Mouse (Mus musculus): ENCODE data around the gene Vmn1r16.
"Not testable (repeated sequence)": the region's sequence is repeated elsewhere in the genome, so short reads cannot be mapped to it uniquely, and the experiment has no call there.

The Vmn1r16 gene

DNA sequence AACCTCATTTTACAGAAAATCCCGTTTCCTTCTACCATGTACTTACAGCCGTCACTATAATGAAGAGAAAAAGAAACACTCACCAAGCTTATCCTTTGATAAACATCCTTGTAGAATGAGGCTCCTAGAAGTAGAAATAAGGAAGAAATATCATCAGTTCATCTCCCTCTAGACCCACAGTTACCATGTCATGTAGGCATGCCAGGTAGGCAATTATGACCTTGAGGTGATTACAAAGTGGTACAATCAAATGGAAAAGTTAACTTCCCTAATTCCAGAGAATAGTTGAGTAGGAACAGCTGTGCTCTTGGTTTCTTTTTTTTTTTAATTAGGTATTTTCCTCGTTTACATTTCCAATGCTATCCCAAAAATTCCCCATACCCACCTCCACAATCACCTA, at the start of gene Vmn1r16:
TSS of gene Vmn1r16 (minus strand) at position 101 of the 400 bp plus-strand sequence.
- no peak for DNase-seq

GRCm38 (mm10) chr6:57367496-57367895, 38.2 kb upstream of the Vmn1r16 start:
- no peak for DNase-seq

DNA sequence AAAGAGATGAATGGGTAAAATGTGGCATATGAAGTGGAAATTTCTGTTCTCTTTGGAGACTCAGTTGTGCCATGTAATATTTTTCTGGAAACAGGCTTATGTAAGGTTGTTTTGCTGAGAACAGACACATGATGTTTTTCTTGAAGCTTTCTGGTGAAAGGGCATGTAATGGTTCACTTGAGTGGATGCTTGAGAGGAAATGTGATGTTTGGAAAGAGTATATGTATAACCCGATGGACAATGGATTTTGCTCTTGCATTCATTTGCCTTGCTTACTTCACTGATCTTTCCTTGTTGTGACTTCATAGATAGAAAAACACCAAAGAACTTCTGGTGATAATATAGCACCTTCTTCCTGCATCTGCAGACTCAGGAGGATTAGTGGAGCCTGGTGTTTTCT, 36.6 kb upstream of the Vmn1r16 start:
- DNase-seq = not testable (repeated sequence)

GRCm38 (mm10) chr6:57363627-57364026, 34.3 kb upstream of the Vmn1r16 start, which contains the start of gene Vmn1r17:
Vmn1r17 (minus strand) TSS chr6:57363727.
- DNase-seq = no peak

DNA sequence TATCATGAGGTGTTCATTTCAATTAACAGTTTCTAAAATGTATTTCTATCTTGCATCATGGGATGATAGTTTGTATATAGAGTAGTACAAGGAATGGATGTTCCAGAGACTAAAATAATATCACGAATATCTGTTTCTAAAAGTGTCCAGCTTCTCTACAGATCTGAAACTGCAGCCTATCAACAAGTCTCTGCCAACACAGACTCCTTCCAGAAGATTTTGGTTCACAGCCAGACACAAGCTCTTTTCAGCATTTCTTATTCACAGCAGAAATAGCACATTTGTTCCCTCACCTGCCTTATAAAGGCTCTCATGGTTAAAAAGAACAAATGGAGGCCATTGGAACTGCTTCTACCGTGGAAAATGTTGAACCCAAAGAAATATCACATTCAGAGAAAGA, 27.6 kb upstream of the Vmn1r16 start:
- DNase-seq = no peak

DNA sequence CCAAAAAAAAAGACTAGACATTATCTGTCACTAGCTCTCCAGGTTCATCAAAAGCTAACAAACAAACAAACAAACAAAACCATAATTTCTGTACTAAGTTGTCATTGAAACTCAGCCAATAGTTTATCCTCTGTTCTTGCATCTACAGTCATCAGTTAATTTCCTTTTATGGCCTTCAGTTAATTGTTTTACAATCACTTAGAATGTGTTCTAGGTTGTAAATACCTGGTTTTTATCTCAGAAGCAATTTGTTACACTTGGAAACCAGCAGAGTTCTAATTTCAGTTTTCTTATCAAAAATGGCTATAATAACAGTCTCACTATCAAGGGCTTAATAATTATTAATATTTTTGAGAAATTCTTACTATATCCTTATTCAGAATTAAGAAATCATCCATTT, 3.1 kb downstream of the Vmn1r16 start:
- no peak for DNase-seq

GRCm38 (mm10) chr6:57278952-57279351, 50.3 kb downstream of the Vmn1r16 start:
- no peak for DNase-seq

DNA sequence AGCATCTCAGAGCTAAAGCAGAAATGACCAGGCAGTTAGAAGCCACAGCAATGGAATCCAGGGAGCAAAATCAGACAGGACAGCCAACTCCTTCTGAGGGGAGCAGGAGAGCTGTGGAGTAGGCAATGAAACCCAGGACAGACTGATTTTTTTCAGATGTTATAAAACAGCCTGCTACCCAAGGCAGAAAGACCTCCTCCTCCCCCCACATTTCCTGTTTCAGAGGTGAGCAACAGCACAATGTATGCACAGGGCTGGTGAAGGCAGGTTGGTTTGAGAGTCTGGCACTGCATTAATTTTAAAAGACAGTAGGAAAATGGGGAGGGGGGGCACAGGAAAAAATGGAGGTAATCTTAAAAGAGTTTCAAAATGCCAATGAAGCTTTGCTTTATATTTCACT, 56.8 kb downstream of the Vmn1r16 start:
- no peak for DNase-seq

DNA sequence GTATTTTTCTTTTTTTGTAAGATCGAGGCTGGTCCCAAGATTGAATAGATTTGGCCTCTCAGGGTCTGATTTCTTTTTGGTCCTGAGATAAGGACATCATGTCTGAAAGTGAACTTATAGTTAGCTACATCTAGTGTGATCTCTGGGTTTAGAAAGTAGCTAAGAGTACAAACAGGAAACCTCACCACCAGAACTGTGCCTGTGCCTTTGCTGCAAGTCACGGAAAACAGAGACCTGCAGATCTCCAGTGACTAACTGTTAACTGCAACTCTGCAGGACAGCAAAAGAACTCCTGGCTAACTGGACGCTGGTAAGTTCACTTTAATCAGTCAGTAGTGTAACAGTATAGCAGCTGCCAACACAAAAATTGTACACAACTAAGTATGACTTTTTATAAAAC, 57.4 kb downstream of the Vmn1r16 start:
- no peak for DNase-seq

All from thymus, postnatal 4 days (tissue).